Mouse (Mus musculus) gastrocnemius, postnatal 14 days (tissue): ENCODE data around the gene Ppil3. TPM values are rescaled to one million over a fixed set of nuclear protein-coding genes. Genes with fewer than 3 reads are reported as not detected.

ENCODE experiments used
- DNase-seq: peaks from one replicate; pipeline ENCODE4 v3.0.0; 2021; ENCODE audit warnings: mixed read lengths
- intact Hi-C: fragments of 180-260 bp; cut with DNase I; formaldehyde crosslinking; loops from one replicate; pipeline ENCODE4 v1.15.1; 2025; ENCODE audit warnings: low total_unique reads
- long read RNA-seq, 2 experiments: library from polyadenylated mRNA; stranded (forward); transcript quantifications; one replicate each; pipeline ENCODE4 v2.0.0; 2021
- total RNA-seq, 2 experiments: library from RNA; stranded (reverse); gene quantifications; 2 replicates each; pipeline ENCODE4 v1.2.3; 2021

The Ppil3 gene
- total RNA-seq: 10 to 100 TPM; 14.6 to 15.3 TPM
- long read RNA-seq, experiment 1, partial matches to known transcripts: 1 of 8 reads
- long read RNA-seq, experiment 1, other reads (novel, unspliced or antisense): 3 of 8 reads
- long read RNA-seq, experiment 2, partial matches to known transcripts: 0 of 8 reads
- long read RNA-seq, experiment 2, other reads (novel, unspliced or antisense): 4 of 8 reads

GRCm38 (mm10) chr1:58445143-58445722 lies at the start of gene Ppil3, which contains the start of gene Nif3l1:
Ppil3 (minus strand) TSS chr1:58445486.
Nif3l1 (plus strand) TSS chr1:58445151.
- DNase-seq: peak; percentile 81
- intact Hi-C loops: no loop called here

- no peak for DNase-seq
- intact Hi-C loops: no loop called here
These were observed 37.4 kb upstream of the Ppil3 start for GRCm38 (mm10) chr1:58482647-58483046.

DNA sequence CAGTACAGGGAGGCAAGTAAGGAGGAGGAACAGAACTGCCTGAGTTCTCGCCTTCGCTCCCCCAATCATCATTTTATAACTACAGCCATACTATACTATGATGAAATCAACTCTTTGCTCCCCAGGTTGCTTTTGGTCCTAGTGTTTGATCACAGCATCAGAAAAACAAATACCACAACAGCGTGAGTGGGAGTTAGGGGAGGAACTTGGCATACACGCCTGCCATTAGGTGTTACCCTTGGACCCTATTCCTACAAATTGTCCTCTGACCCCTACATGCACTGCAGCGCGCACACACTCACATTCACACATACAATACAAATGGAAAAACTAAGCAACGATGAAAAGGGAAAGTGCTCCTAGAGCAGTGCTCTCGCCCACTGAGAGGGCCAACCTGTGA lies 30.4 kb upstream of the Ppil3 start:
- intact Hi-C loops: no loop called here
- DNase-seq: no peak

DNA sequence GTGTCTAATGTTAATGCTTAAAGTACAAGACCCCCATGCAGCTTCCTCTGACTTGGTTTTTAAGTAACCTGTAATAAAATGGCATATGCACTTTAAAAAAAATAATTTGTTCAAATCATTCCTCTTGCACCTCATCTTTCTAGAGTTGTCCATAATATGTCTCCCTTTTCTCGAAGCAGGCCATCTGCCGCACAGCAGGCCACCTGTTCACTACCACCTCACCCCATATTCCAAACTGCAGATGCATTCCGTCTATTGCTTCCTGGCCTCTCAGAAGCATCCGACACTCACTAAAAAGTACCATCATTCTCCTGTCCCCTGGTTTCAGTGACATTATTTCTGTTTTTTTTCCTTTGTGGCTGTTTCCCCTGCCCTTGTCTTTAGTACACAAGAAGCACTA lies 20.3 kb upstream of the Ppil3 start:
- intact Hi-C loops: no loop called here
- no peak for DNase-seq

DNA sequence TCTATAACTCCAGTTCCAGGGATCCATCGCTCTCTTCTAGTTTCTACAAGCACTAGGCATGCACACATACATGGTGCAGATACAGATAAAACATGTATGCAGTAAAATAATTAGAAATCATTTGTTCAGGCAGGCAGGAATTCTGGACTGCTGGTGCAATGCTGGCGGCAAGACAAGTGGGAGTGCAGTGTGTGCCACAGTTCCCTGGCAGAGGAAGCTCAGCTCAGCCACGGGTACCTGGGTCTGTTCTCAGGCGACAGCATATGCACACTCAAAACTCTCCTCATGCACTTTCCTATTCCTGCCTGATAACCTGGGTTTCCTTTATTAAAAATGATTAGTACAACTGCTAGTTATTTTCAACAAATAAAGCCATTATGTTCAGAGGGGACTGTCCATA lies 19.8 kb upstream of the Ppil3 start:
- DNase-seq: no peak
- intact Hi-C loops: no loop called here

DNA sequence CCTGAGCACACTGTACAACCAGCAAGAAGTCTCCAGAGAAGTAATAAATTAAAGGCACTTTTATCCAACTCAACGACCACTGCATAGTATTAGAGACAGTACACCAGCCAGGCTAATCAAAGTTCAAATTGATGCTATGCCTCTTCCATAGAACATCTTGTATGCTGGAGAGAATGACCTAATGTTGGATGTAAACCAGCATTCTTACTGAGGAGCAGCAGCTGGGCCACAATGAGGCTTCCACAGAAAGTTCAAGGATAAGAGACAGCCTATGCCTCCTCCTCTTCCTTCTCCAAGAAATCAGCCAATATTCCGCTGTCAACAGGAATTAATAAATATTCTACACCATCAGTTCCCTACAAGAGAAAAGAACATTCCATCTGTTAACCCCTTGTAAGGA lies 18.6 kb upstream of the Ppil3 start:
- intact Hi-C loops: no loop called here
- no peak for DNase-seq

DNA sequence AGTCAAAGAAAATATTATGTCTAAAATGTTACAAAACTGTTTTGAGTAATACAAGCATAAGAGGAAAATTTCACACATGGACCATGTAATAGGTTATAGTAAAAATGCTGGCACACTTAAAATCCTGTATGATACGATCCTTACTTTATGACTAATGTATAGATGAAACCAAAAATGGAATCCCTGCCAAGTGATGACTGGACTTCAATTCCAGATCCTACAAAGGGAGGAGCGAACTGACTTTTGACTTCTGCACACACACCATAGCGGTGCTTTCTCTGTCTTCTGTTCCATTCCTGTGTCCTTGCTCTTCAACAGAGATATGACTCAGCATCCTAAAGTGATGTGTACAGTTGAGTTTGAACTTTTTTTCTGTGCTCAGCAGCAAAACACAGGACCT lies 15.3 kb upstream of the Ppil3 start:
- DNase-seq: no peak
- intact Hi-C loops: no loop called here

- intact Hi-C loops: no loop called here
These were observed 13.6 kb upstream of the Ppil3 start for GRCm38 (mm10) chr1:58458867-58459266.

GRCm38 (mm10) chr1:58458175-58458574 lies 12.9 kb upstream of the Ppil3 start:
- no peak for DNase-seq

More at GRCm38 (mm10) chr1:58458867-58459266, 13.6 kb upstream of the Ppil3 start:
- no peak for DNase-seq

GRCm38 (mm10) chr1:58454316-58454715 lies 9.0 kb upstream of the Ppil3 start:
- intact Hi-C loops: no loop called here

More at GRCm38 (mm10) chr1:58458175-58458574, 12.9 kb upstream of the Ppil3 start:
- intact Hi-C loops: no loop called here

DNA sequence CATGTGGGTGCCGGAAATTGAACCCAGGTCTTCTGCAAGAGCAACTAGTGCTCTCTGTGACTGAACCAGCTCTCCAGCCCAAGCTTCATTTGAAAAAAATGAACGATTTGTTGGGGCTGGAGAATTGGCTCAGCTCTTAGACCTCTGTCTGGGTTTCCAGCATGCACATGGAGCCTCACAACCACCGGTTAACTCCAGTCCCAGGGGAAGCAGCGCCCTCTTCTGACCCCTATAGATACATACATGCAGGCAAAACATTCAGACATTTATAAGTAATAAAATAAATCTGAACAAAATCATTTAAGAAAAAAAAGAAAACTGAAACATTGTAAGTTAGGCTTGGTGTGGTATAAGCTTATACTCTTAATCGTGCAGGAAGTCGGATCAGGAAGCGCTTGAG lies 3.1 kb upstream of the Ppil3 start:
- intact Hi-C loops: no loop called here

More at GRCm38 (mm10) chr1:58454316-58454715, 9.0 kb upstream of the Ppil3 start:
- no peak for DNase-seq

GRCm38 (mm10) chr1:58447766-58448165 lies 2.5 kb upstream of the Ppil3 start:
- intact Hi-C loops: no loop called here

More for the DNA sequence above, 3.1 kb upstream of the Ppil3 start:
- DNase-seq: no peak

GRCm38 (mm10) chr1:58445861-58446260 lies 575 bp upstream of the Ppil3 start:
- intact Hi-C loops: no loop called here
- no peak for DNase-seq

More at GRCm38 (mm10) chr1:58447766-58448165, 2.5 kb upstream of the Ppil3 start:
- no peak for DNase-seq

DNA sequence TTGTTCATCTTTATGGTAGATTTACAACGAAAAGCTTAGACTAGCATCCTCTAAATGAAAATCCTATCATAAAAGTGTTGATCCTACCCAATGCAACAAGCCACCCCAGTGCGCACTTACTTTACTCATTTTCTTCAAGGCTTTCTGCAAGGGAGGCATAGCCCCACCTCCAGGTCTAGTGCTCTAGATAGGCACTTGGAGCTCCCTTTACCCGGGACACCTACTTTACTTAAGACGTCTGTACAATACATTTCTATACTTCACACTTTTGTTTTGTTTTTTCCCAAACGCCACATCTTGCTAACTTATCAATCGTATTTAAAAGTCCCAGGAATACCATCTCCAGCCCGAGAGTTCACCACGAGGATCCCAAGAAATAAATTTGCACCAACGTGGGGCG lies 595 bp downstream of the Ppil3 start:
- intact Hi-C loops: no loop called here
- no peak for DNase-seq

- intact Hi-C loops: no loop called here
- no peak for DNase-seq
These were observed 20.7 kb downstream of the Ppil3 start for GRCm38 (mm10) chr1:58424551-58424950.

- DNase-seq: peak; percentile 97
- intact Hi-C loops: no loop called here
These were observed 21.7 kb downstream of the Ppil3 start, which contains the start of gene Clk1 for GRCm38 (mm10) chr1:58423371-58424248. Clk1 (minus strand) TSS chr1:58424066.

- intact Hi-C loops: no loop called here
- DNase-seq: no peak
These were observed 22.4 kb downstream of the Ppil3 start for GRCm38 (mm10) chr1:58422879-58423278.

DNA sequence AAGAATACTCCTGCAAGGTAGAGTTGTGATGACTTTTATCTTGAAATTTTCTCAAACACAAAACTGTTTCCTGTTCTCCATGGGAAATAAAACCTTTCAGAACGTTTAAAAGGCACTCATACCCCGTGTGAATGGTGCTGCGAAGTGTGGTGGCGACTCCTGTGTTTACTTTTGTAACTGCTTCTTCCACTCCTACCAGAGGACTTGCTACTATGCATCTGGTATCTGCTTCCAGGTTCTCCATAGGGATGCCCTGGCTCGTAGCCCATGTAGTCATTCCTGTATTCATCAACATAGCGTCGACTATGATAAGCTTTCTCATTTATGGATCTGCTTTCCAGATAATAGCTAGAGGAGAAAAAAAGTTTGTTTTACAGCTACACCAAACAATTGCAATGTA lies 24.3 kb downstream of the Ppil3 start:
- intact Hi-C loops: no loop called here
- DNase-seq: no peak

- intact Hi-C loops: no loop called here
- DNase-seq: no peak
These were observed 25.3 kb downstream of the Ppil3 start for GRCm38 (mm10) chr1:58420032-58420431.

GRCm38 (mm10) chr1:58416048-58416447 lies 29.2 kb downstream of the Ppil3 start:
- no peak for DNase-seq
- intact Hi-C loops: no loop called here
